Mouse (Mus musculus) forebrain, embryonic 15.5 days (tissue): ENCODE data around the gene Krt20. TPM values are rescaled to one million over a fixed set of nuclear protein-coding genes. Genes with fewer than 3 reads are reported as not detected.

Source experiments
- polyA plus RNA-seq: library from polyadenylated mRNA; unstranded; fragments of >200 nt; fragmentation: Nextera tagmentation; extraction: Ambion mirVana; gene quantifications from 2 replicates; pipeline ENCODE4 v1.2.1, GENCODE M21; 2015

Gene Krt20
- polyA plus RNA-seq, 1 experiment from 2014 or later, result not detected

Other genes with a start within 250 kb of the Krt20 start
- 366 and 381 TPM in 2 replicates for gene Smarce1, start 207.1 kb downstream of the Krt20 start, polyA plus RNA-seq
- 2.3 and 3.3 TPM in 2 replicates for gene Krt222, start 194.1 kb downstream of the Krt20 start, polyA plus RNA-seq
- gene Krt24, start 152.9 kb downstream of the Krt20 start, polyA plus RNA-seq, result not detected in 2 replicates
- gene Krt25, start 115.2 kb downstream of the Krt20 start, polyA plus RNA-seq, result 0.08 and 0.09 TPM in 2 replicates
- not detected in 2 replicates for gene Krt26, start 100.2 kb downstream of the Krt20 start, polyA plus RNA-seq
- gene Krt27, start 87.0 kb downstream of the Krt20 start, polyA plus RNA-seq, result not detected in 2 replicates
- 0.14 and 0.33 TPM in 2 replicates for gene Krt28, start 63.2 kb downstream of the Krt20 start, polyA plus RNA-seq
- gene Krt10, start 48.8 kb downstream of the Krt20 start, polyA plus RNA-seq, result 31.6 and 36.1 TPM in 2 replicates
- 0.22 and 0.23 TPM in 2 replicates for gene Krt12, start 15.9 kb downstream of the Krt20 start, polyA plus RNA-seq
- 0.10 TPM in 1 of 2 replicates, not detected in the other for gene Krt23, start 55.0 kb upstream of the Krt20 start, polyA plus RNA-seq
- not detected in 2 replicates for gene Krt39, start 83.2 kb upstream of the Krt20 start, polyA plus RNA-seq
- not detected in 2 replicates for gene Krt40, start 105.0 kb upstream of the Krt20 start, polyA plus RNA-seq
- not detected in 2 replicates for gene Krtap3-3, start 112.7 kb upstream of the Krt20 start, polyA plus RNA-seq
- gene Krtap3-2, start 118.7 kb upstream of the Krt20 start, polyA plus RNA-seq, result not detected in 2 replicates
- gene Gm11939, start 121.3 kb upstream of the Krt20 start, polyA plus RNA-seq, result not detected in 2 replicates
- gene Krtap3-1, start 128.5 kb upstream of the Krt20 start, polyA plus RNA-seq, result not detected in 2 replicates
- not detected in 2 replicates for gene Krtap1-5, start 142.9 kb upstream of the Krt20 start, polyA plus RNA-seq
- not detected in 2 replicates for gene Krtap1-4, start 145.5 kb upstream of the Krt20 start, polyA plus RNA-seq
- not detected in 2 replicates for gene Krtap1-3, start 153.2 kb upstream of the Krt20 start, polyA plus RNA-seq
- gene Krtap9-3, start 160.0 kb upstream of the Krt20 start, polyA plus RNA-seq, result not detected in 2 replicates
- gene Gm11938, start 165.2 kb upstream of the Krt20 start, polyA plus RNA-seq, result not detected in 2 replicates
- gene Gm11937, start 172.0 kb upstream of the Krt20 start, polyA plus RNA-seq, result not detected in 2 replicates
- gene Krtap2-4, start 176.7 kb upstream of the Krt20 start, polyA plus RNA-seq, result not detected in 2 replicates
- gene Gm11562, start 182.3 kb upstream of the Krt20 start, polyA plus RNA-seq, result not detected in 2 replicates
- not detected in 2 replicates for gene Krtap4-1, start 190.1 kb upstream of the Krt20 start, polyA plus RNA-seq
- not detected in 2 replicates for gene Krtap4-2, start 196.9 kb upstream of the Krt20 start, polyA plus RNA-seq
- not detected in 2 replicates for gene Krtap4-7, start 205.9 kb upstream of the Krt20 start, polyA plus RNA-seq
- not detected in 2 replicates for gene Gm11555, start 212.1 kb upstream of the Krt20 start, polyA plus RNA-seq
- not detected in 2 replicates for gene Gm11563, start 220.8 kb upstream of the Krt20 start, polyA plus RNA-seq
- not detected in 2 replicates for gene Krtap4-6, start 227.8 kb upstream of the Krt20 start, polyA plus RNA-seq